Mouse (Mus musculus): ENCODE measurements around the gene Pdgfra.

The Pdgfra gene

GRCm38 (mm10) chr5:75209966-75210365 lies 57.9 kb downstream of the Pdgfra start:
- no peak for DNase-seq (ENCODE audit: low spot score)

GRCm38 (mm10) chr5:75214520-75214919 lies 62.4 kb downstream of the Pdgfra start:
- no peak for DNase-seq (ENCODE audit: low spot score)

- DNase-seq (ENCODE audit: low spot score), result no peak
Measured at GRCm38 (mm10) chr5:75214929-75215328, 62.8 kb downstream of the Pdgfra start.

GRCm38 (mm10) chr5:75215678-75216256 lies 63.7 kb downstream of the Pdgfra start:
- no peak for DNase-seq (ENCODE audit: low spot score)

- DNase-seq (ENCODE audit: low spot score), result no peak
Measured at GRCm38 (mm10) chr5:75221610-75222009, 69.5 kb downstream of the Pdgfra start.

- DNase-seq (ENCODE audit: low spot score), result no peak
Measured at GRCm38 (mm10) chr5:75222491-75223265, 70.6 kb downstream of the Pdgfra start.

- DNase-seq (ENCODE audit: low spot score), result no peak
Measured at GRCm38 (mm10) chr5:75238363-75238762, 86.3 kb downstream of the Pdgfra start.

GRCm38 (mm10) chr5:75238928-75239777 lies 87.1 kb downstream of the Pdgfra start:
- DNase-seq (ENCODE audit: low spot score), result no peak

- DNase-seq (ENCODE audit: low spot score), result no peak
Measured at GRCm38 (mm10) chr5:75247070-75247740, 95.1 kb downstream of the Pdgfra start.

All from urinary bladder, postnatal 10 days (tissue).